Mouse (Mus musculus) liver, embryonic 16.5 days (tissue): ENCODE data around the gene Ceacam15. TPM values are rescaled to one million over a fixed set of nuclear protein-coding genes. Genes with fewer than 3 reads are reported as not detected.
"Not testable (repeated sequence)": the region's sequence is repeated elsewhere in the genome, so short reads cannot be mapped to it uniquely, and the experiment has no call there.

ENCODE experiments used
- ATAC-seq: fragments of 200-750 bp; cut with Nextera tagmentation; 2 replicates; pipeline ENCODE4 v1.8.0; 2017; ENCODE audit warnings: low read depth, mild to moderate bottlenecking, moderate number of reproducible peaks, moderate library complexity
- H3K27ac ChIP-seq: fragments of 300-500 bp; sonication (generic); 2 replicates; pipeline ENCODE4 v1.5.1; 2014; ENCODE audit warnings: mild to moderate bottlenecking, low read length
- H3K27me3 ChIP-seq: fragments of 300-500 bp; sonication (generic); 2 replicates; pipeline ENCODE4 v1.6.1; 2014; ENCODE audit warnings: low read depth, low read length, mixed read lengths; ENCODE audit not compliant: control insufficient read depth, insufficient read depth
- H3K36me3 ChIP-seq: fragments of 300-500 bp; sonication (generic); 2 replicates; pipeline ENCODE4 v1.6.1; 2014; ENCODE audit warnings: mild to moderate bottlenecking; ENCODE audit not compliant: control insufficient read depth, insufficient read depth
- H3K4me1 ChIP-seq: fragments of 300-500 bp; sonication (generic); 2 replicates; pipeline ENCODE4 v1.6.1; 2014; ENCODE audit warnings: low read depth, low read length, mixed read lengths; ENCODE audit not compliant: control insufficient read depth
- H3K4me2 ChIP-seq: fragments of 300-500 bp; sonication (generic); 2 replicates; pipeline ENCODE4 v1.6.1; 2014; ENCODE audit warnings: low read depth, low read length, mixed read lengths
- H3K4me3 ChIP-seq: fragments of 300-500 bp; sonication (generic); 2 replicates; pipeline ENCODE4 v1.5.1; 2014; ENCODE audit warnings: low read depth, mild to moderate bottlenecking, low read length
- H3K9ac ChIP-seq: fragments of 300-500 bp; sonication (generic); 2 replicates; pipeline ENCODE4 v1.6.1; 2014; ENCODE audit warnings: low read depth, low read length
- H3K9me3 ChIP-seq: fragments of 300-500 bp; sonication (generic); replicated peaks from 2 replicates; pipeline ENCODE4 v1.6.1; 2016; ENCODE audit warnings: low read length; ENCODE audit not compliant: control insufficient read depth
- WGBS: fragments of 180-500 bp; shearing (Covaris S2); extraction: QIAGEN DNeasy Blood & Tissue Kit; methylation state at CpG from one replicate; pipeline ENCODE4 v1.1.7; 2014; ENCODE audit not compliant: insufficient replicate concordance; 5-methylcytosine and 5-hydroxymethylcytosine counted together
- polyA plus RNA-seq: library from polyadenylated mRNA; unstranded; fragments of >200 nt; fragmentation: Nextera tagmentation; extraction: Ambion mirVana; gene quantifications from 2 replicates; pipeline ENCODE4 v1.2.1, GENCODE M21; 2015

Ceacam15 gene
- polyA plus RNA-seq, 1 experiment from 2014 or later: not detected

- no peak for ATAC-seq
- 29% methylated on average over 2 of the region's 2 CpGs for WGBS
- no peak overlapping the region for H3K27ac ChIP-seq
- no peak overlapping the region for H3K9ac ChIP-seq
- no peaks in the 10 kb centered on the region for H3K27me3 ChIP-seq
- H3K4me2 ChIP-seq: no peak overlapping the region
- no peaks in the 10 kb centered on the region for H3K4me1 ChIP-seq
- H3K36me3 ChIP-seq: no peaks in the 10 kb centered on the region
- no peaks in the 10 kb centered on the region for H3K9me3 ChIP-seq
- H3K4me3 ChIP-seq: no peak overlapping the region
Measured at GRCm38 (mm10) chr7:16699042-16699441, 23.5 kb upstream of the Ceacam15 start.

GRCm38 (mm10) chr7:16695025-16695424, 19.5 kb upstream of the Ceacam15 start:
- H3K4me3 ChIP-seq: no peak overlapping the region
- no peaks in the 10 kb centered on the region for H3K9me3 ChIP-seq
- no peaks in the 10 kb centered on the region for H3K27me3 ChIP-seq
- H3K4me1 ChIP-seq: no peaks in the 10 kb centered on the region
- H3K27ac ChIP-seq: no peak overlapping the region
- H3K4me2 ChIP-seq: no peak overlapping the region
- WGBS: 25% methylated on average over 3 of the region's 3 CpGs
- no peaks in the 10 kb centered on the region for H3K36me3 ChIP-seq
- no peak for ATAC-seq
- H3K9ac ChIP-seq: no peak overlapping the region

- Histone ChIP-seq H3K4me3 (no peak overlapping the region), H3K9ac (no peak overlapping the region), H3K9me3 (0 out of 2 replicates have a peak, but pooled peaks cover 2% of the 10 kb centered on the region), H3K27ac (no peak overlapping the region), H3K36me3 (no peaks in the 10 kb centered on the region), H3K4me2 (no peak overlapping the region), H3K27me3 (no peaks in the 10 kb centered on the region), H3K4me1 (no peaks in the 10 kb centered on the region)
- 46% methylated on average over 5 of the region's 5 CpGs for WGBS
- ATAC-seq: no peak
Measured at GRCm38 (mm10) chr7:16689196-16689595, 13.7 kb upstream of the Ceacam15 start.

- not testable (repeated sequence) for H3K9me3 ChIP-seq, H3K27ac ChIP-seq, H3K9ac ChIP-seq, H3K36me3 ChIP-seq, ATAC-seq, H3K27me3 ChIP-seq, H3K4me3 ChIP-seq, H3K4me2 ChIP-seq, H3K4me1 ChIP-seq
- WGBS: 24% methylated on average over 3 of the region's 3 CpGs
Measured at GRCm38 (mm10) chr7:16680194-16680593, 4.7 kb upstream of the Ceacam15 start.

GRCm38 (mm10) chr7:16674699-16675098, 806 bp downstream of the Ceacam15 start:
- not testable (repeated sequence) for H3K4me2 ChIP-seq, H3K4me3 ChIP-seq, H3K27ac ChIP-seq, H3K36me3 ChIP-seq, H3K9me3 ChIP-seq, H3K9ac ChIP-seq, ATAC-seq, H3K4me1 ChIP-seq, H3K27me3 ChIP-seq
- 26% methylated on average over 5 of the region's 5 CpGs for WGBS

- Histone ChIP-seq H3K4me2 (no peak overlapping the region), H3K27ac (no peak overlapping the region), H3K27me3 (no peaks in the 10 kb centered on the region), H3K4me3 (no peak overlapping the region), H3K36me3 (no peaks in the 10 kb centered on the region), H3K4me1 (no peaks in the 10 kb centered on the region), H3K9me3 (no peaks in the 10 kb centered on the region), H3K9ac (no peak overlapping the region)
- WGBS: 39% methylated on average over 1 of the region's 1 CpGs
- ATAC-seq: no peak
Measured at GRCm38 (mm10) chr7:16673823-16674222, 1.7 kb downstream of the Ceacam15 start.

- H3K4me2 ChIP-seq, ATAC-seq, H3K27ac ChIP-seq, H3K4me3 ChIP-seq, H3K27me3 ChIP-seq, H3K9me3 ChIP-seq, H3K9ac ChIP-seq, H3K4me1 ChIP-seq, H3K36me3 ChIP-seq: not testable (repeated sequence)
- WGBS: 63% methylated on average over 4 of the region's 5 CpGs
Measured at GRCm38 (mm10) chr7:16668331-16668930, 7.1 kb downstream of the Ceacam15 start.

- Histone ChIP-seq H3K9me3 (no peaks in the 10 kb centered on the region), H3K36me3 (no peaks in the 10 kb centered on the region), H3K27ac (no peak overlapping the region), H3K4me1 (no peaks in the 10 kb centered on the region), H3K4me3 (no peak overlapping the region), H3K9ac (no peak overlapping the region), H3K27me3 (no peaks in the 10 kb centered on the region), H3K4me2 (no peak overlapping the region)
- ATAC-seq: no peak
- 73% methylated on average over 12 of the region's 12 CpGs for WGBS
Measured at GRCm38 (mm10) chr7:16644260-16644659, 31.2 kb downstream of the Ceacam15 start.

- not testable (repeated sequence) for H3K4me3 ChIP-seq, ATAC-seq, H3K9me3 ChIP-seq, H3K4me1 ChIP-seq, H3K4me2 ChIP-seq, H3K9ac ChIP-seq, H3K27me3 ChIP-seq, H3K36me3 ChIP-seq, H3K27ac ChIP-seq
- WGBS: 18% methylated on average over 3 of the region's 4 CpGs
Measured at GRCm38 (mm10) chr7:16643106-16643505, 32.4 kb downstream of the Ceacam15 start.
